Mouse (Mus musculus) heart, postnatal 0 days (tissue): ENCODE results near the gene Schip1.

ENCODE experiments used
- CTCF ChIP-seq: IDR thresholded peaks from 2 replicates; pipeline ENCODE4 v1.5.1; 2016; ENCODE audit warnings: antibody characterized with exemption, control low read depth, low read depth
- EP300 ChIP-seq: IDR thresholded peaks from 2 replicates; pipeline ENCODE4 v1.6.1; 2016; ENCODE audit warnings: antibody characterized with exemption, low read depth

DNA sequence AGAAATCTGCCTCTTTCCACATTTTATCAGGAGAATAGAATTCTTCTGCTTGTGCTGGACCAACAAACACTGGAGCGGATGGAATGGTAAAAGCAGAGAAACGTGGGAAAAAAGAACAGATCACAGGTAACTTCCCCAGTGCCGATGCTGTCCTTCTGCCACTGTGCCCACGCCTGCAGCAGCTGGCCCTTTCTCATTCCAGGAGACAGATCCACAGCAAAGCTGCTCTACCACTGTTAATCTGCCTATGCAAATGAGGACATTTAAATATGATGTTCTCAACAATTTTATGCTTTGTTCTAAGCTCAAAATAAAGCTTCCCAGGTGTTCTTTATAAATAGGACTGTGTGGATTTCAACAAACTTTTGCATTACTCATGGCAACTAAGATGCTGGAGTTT is 203.3 kb downstream of the Schip1 start:
- TF ChIP-seq CTCF = no peak
- TF ChIP-seq EP300 = no peak
